In the genomic region with DNA sequence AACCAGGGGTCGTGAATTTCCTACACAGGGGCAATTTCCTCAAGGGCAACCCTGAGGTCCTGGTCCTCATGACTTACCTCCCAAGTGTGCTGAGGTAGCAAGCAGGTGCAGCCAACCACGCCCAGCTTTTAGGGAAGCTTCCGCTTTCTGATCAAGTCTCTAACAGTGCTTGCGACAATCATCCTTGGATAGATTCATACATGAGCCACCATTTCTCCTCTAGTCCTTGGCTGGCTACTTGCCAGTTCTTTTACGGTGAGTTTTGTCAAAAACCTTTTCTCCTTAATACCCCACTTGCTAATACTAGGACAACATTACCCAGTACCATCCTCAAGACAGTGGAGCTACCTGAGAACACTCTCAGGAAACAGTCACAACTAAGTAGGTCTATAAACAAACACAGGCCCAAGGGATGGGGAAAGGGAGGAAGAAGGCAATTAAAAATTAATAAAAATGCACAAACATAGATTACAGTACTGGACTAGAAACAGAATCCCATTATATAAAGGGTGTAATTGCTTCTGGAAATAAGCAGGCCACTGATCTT, we compare ENCODE assay signal across 10 mouse cellular contexts. TPM values are rescaled to one million over a fixed set of nuclear protein-coding genes. Genes with fewer than 3 reads are reported as not detected.
DNase-seq lines count a peak whose midpoint lies in the region; ATAC-seq and TF ChIP-seq lines count a peak whose summit lies in the region.
"Had no signal": no experiment of that assay in that cellular context is flagged by ENCODE, and none has a peak within 500 bp of the region (broad histone marks: within the 10 kb centered on the region; RNA-seq: fewer than 3 reads in every experiment).

No protein-coding gene starts in this region.

- TF ChIP-seq EP300 in CH12.LX (IDR thresholded peaks at IDR 0.05; ENCODE audit: low read length), result no peak

- peak; percentile 51 for DNase-seq in kidney, adult 2 months
- DNase-seq in kidney, adult 18-20 months, result no peak
- DNase-seq in CH12.LX (ENCODE audit: extremely low read depth), result no peak
- no peak for DNase-seq in T-cell, adult 2 months (ENCODE audit: low spot score)
- no peak for DNase-seq in forebrain, embryonic 10.5 days (ENCODE audit: extremely low spot score, low spot score)
- DNase-seq: adrenal gland, postnatal 25 days; cerebellum, postnatal 14 days; retina, postnatal 1 day had no signal

- H3K4me3 ChIP-seq in kidney, adult 2 months (ENCODE audit: insufficient read depth, low read depth, low read length), result no peak overlapping the region
- H3K4me3 ChIP-seq in CH12.LX (replicated peaks in 1 of 3; ENCODE audit: low read depth in 2 of 3, low read length in 2 of 3, poor library complexity in 1 of 3), result no peak overlapping the region
- peak overlapping the region; percentile 78 for H3K4me3 ChIP-seq in megakaryocyte, embryonic 14.5 days (replicated peaks)
- H3K4me3 ChIP-seq in forebrain, embryonic 10.5 days, result no peak overlapping the region

- TF ChIP-seq RAD21 in CH12.LX (IDR thresholded peaks at IDR 0.05; ENCODE audit: low read depth, low read length), result no peak

- H3K27ac ChIP-seq in kidney, adult 2 months (ENCODE audit: insufficient read depth, low read depth, low read length), result peak overlapping the region; percentile 92
- peak overlapping the region; percentile 81 for H3K27ac ChIP-seq in CH12.LX (ENCODE audit: insufficient read depth, low read depth)
- no peak overlapping the region for H3K27ac ChIP-seq in forebrain, embryonic 10.5 days

- 34% methylated on average over 5 of the region's 5 CpGs for WGBS in kidney, adult 2 months
- WGBS in forebrain, embryonic 10.5 days, result 88% methylated on average over 5 of the region's 5 CpGs

- peak overlapping the region; percentile 99 for H3K4me2 ChIP-seq in CH12.LX (ENCODE audit: insufficient read depth, low read depth, poor library complexity, severe bottlenecking)

- no peaks in the 10 kb centered on the region for H3K9me3 ChIP-seq in CH12.LX (replicated peaks; ENCODE audit: low read length)
- no peaks in the 10 kb centered on the region for H3K9me3 ChIP-seq in megakaryocyte, embryonic 14.5 days
- H3K9me3 ChIP-seq in forebrain, embryonic 10.5 days, result no peaks in the 10 kb centered on the region

- TF ChIP-seq CTCF in kidney, adult 2 months (conservative IDR thresholded peaks at IDR 0.05; ENCODE audit: insufficient read depth, insufficient read length, low read depth, low read length), result no peak
- TF ChIP-seq CTCF in CH12.LX (conservative IDR thresholded peaks at IDR 0.05 in 1 of 2, IDR thresholded peaks at IDR 0.05 in 1 of 2; ENCODE audit: low read depth in 2 of 2, low read length in 2 of 2), result no peak

- peaks cover 81% of the 10 kb centered on the region for H3K4me1 ChIP-seq in kidney, adult 2 months (ENCODE audit: control insufficient read depth, insufficient read depth, low read length)
- peaks cover 40 to 96% of the 10 kb centered on the region in 2 experiments for H3K4me1 ChIP-seq in CH12.LX (ENCODE audit: control insufficient read depth in 1 of 2, insufficient read depth in 2 of 2)
- H3K4me1 ChIP-seq in megakaryocyte, embryonic 14.5 days, result peaks cover 100% of the 10 kb centered on the region
- H3K4me1 ChIP-seq in forebrain, embryonic 10.5 days, result peaks cover 25% of the 10 kb centered on the region

- H3K79me2 ChIP-seq in CH12.LX (replicated peaks; ENCODE audit: control insufficient read depth, extremely low read depth, insufficient read depth, poor library complexity, severe bottlenecking), result peaks cover 93% of the 10 kb centered on the region

- dilution Hi-C loops in CH12.LX (cut with MboI; ENCODE audit: extremely low pct_ligation_motif_present, extremely low pct_unique_long_range_greater_than_20kb, low sequenced_read_pairs), result no loop called here

- TF ChIP-seq POLR2A in kidney, adult 2 months (IDR thresholded peaks at IDR 0.05; ENCODE audit: low read depth, low read length), result no peak
- no peak; the same call in 1 of the 2 replicates for TF ChIP-seq POLR2A in CH12.LX (IDR thresholded peaks at IDR 0.05; ENCODE audit: low read depth, low read length)

- H3K27me3 ChIP-seq in kidney, adult 2 months (replicated peaks; ENCODE audit: control insufficient read depth, insufficient read depth, low read length), result no peaks in the 10 kb centered on the region
- H3K27me3 ChIP-seq in CH12.LX (replicated peaks), result no peaks in the 10 kb centered on the region
- H3K27me3 ChIP-seq in megakaryocyte, embryonic 14.5 days (replicated peaks), result no peaks in the 10 kb centered on the region
- H3K27me3 ChIP-seq in forebrain, embryonic 10.5 days (ENCODE audit: poor library complexity, severe bottlenecking), result no peaks in the 10 kb centered on the region

- in situ Hi-C loops in CH12.LX (cut with MboI; ENCODE audit: low pct_ligation_motif_present, low pct_unique_long_range_greater_than_20kb, low sequenced_read_pairs), result no loop called here

- no peak overlapping the region for H3K9ac ChIP-seq in CH12.LX (ENCODE audit: insufficient read depth, low read depth)

- no peaks in the 10 kb centered on the region for H3K36me3 ChIP-seq in kidney, adult 2 months (ENCODE audit: control insufficient read depth, insufficient read depth, low read length)
- peaks cover 3 to 47% of the 10 kb centered on the region in 2 experiments for H3K36me3 ChIP-seq in CH12.LX (replicated peaks in 1 of 2; ENCODE audit: control insufficient read depth in 1 of 2, insufficient read depth in 1 of 2, low read length in 1 of 2)
- peaks cover 49% of the 10 kb centered on the region for H3K36me3 ChIP-seq in megakaryocyte, embryonic 14.5 days (replicated peaks; ENCODE audit: low read length)
- H3K36me3 ChIP-seq in forebrain, embryonic 10.5 days (replicated peaks), result no peaks in the 10 kb centered on the region

- ATAC-seq in granulocyte monocyte progenitor cell, adult 5-6 weeks (replicated peaks; ENCODE audit: poor library complexity, severe bottlenecking), result peak; percentile 29

TF ChIP-seq in CH12.LX, 34 proteins besides CTCF, POLR2A, EP300 and RAD21:
- TF ChIP-seq BHLHE40 (IDR thresholded peaks at IDR 0.05; ENCODE audit: low read depth, low read length) (peak; percentile 50; the same call in 1 of the 2 replicates), CHD1 (IDR thresholded peaks at IDR 0.05; ENCODE audit: low read depth, low read length) (0 out of 2 replicates have a peak, but pooled peaks have one; percentile 52), KAT2A (IDR thresholded peaks at IDR 0.05; ENCODE audit: insufficient replicate concordance, low read length) (no peak), ZKSCAN1 (IDR thresholded peaks at IDR 0.05; ENCODE audit: borderline replicate concordance, low read depth, low read length) (no peak), MAFK (IDR thresholded peaks at IDR 0.05; ENCODE audit: insufficient replicate concordance, low read length) (0 out of 2 replicates have a peak, but pooled peaks have one; percentile 20), ELF1 (IDR thresholded peaks at IDR 0.05; ENCODE audit: low read depth, low read length) (no peak), MAZ (IDR thresholded peaks at IDR 0.05; ENCODE audit: low read depth, low read length) (no peak), SIN3A (IDR thresholded peaks at IDR 0.05; ENCODE audit: low read length) (no peak; the same call in 1 of the 2 replicates), ZC3H11A (IDR thresholded peaks at IDR 0.05; ENCODE audit: low read depth, low read length) (no peak), MAX (IDR thresholded peaks at IDR 0.05; ENCODE audit: low read length) (no peak), CHD2 (IDR thresholded peaks at IDR 0.05; ENCODE audit: low read length) (peak; percentile 20; the same call in 1 of the 2 replicates)

RNA-seq across cellular contexts. Expression of gene B3gnt2, which starts 12.0 kb away (rescaled TPM):
- 19.5 and 21.0 TPM in 2 replicates for polyA plus RNA-seq in kidney, adult 2 months (2012; rRNA removed)
- total RNA-seq in CH12.LX (2012; rRNA removed), result 74.6 and 77.4 TPM in 2 replicates
- total RNA-seq in CH12.LX (2014; rRNA removed), result 62.2 and 75.2 TPM in 2 replicates
- 96.0 and 111 TPM in 2 replicates for polyA plus RNA-seq in CH12.LX (2012; ENCODE audit: insufficient read length, low read depth)
- total RNA-seq in granulocyte monocyte progenitor cell, adult 5-6 weeks (2014; fragmentation: Nextera tagmentation), result 8.6 and 12.3 TPM in 2 replicates
- total RNA-seq in granulocyte monocyte progenitor cell, adult 5-6 weeks (2017), result 10.6 and 41.3 TPM in 2 replicates
- 6.1 TPM in 1 of 2 replicates, not detected in the other for polyA plus RNA-seq in megakaryocyte, embryonic 14.5 days (2012; ENCODE audit: insufficient read depth, low replicate concordance)
- 1.6 and 1.7 TPM in 2 replicates for polyA plus RNA-seq in forebrain, embryonic 10.5 days (2016; fragmentation: Nextera tagmentation; extraction: Ambion mirVana)
